Mouse (Mus musculus) liver, adult 2 months (tissue): ENCODE measurements around the gene Ddx41. TPM values are rescaled to one million over a fixed set of nuclear protein-coding genes. Genes with fewer than 3 reads are reported as not detected.

ENCODE experiments used
- DNase-seq: peaks from one replicate; pipeline ENCODE4 v3.0.0-alpha.2; 2011; ENCODE audit warnings: low read depth, low spot score; ENCODE audit errors: extremely low read depth
- H3K27ac ChIP-seq: fragments of 200-500 bp; replicated peaks from 2 replicates; pipeline ENCODE4 v1.5.1; 2012; ENCODE audit warnings: low read depth, mild to moderate bottlenecking, control low read depth, inconsistent platforms, low read length; ENCODE audit not compliant: insufficient read depth
- H3K27me3 ChIP-seq: fragments of 200-500 bp; 2 replicates; pipeline ENCODE4 v1.6.1; 2012; ENCODE audit warnings: mild to moderate bottlenecking, moderate library complexity, low read length, inconsistent platforms; ENCODE audit not compliant: control insufficient read depth, insufficient read depth
- H3K36me3 ChIP-seq: fragments of 200-500 bp; 2 replicates; pipeline ENCODE4 v1.6.1; 2012; ENCODE audit warnings: low read length, inconsistent platforms; ENCODE audit not compliant: control insufficient read depth, insufficient read depth
- H3K4me1 ChIP-seq: fragments of 200-500 bp; 2 replicates; pipeline ENCODE4 v1.6.1; 2011; ENCODE audit warnings: low read length; ENCODE audit not compliant: control insufficient read depth, insufficient read depth
- H3K4me3 ChIP-seq: fragments of 200-500 bp; 2 replicates; pipeline ENCODE4 v1.5.1; 2011; ENCODE audit warnings: low read depth, mild to moderate bottlenecking, control low read depth, low read length, moderate library complexity; ENCODE audit not compliant: insufficient read depth
- H3K79me2 ChIP-seq: fragments of 200-500 bp; 2 replicates; pipeline ENCODE4 v1.6.1; 2012; ENCODE audit warnings: inconsistent platforms, mild to moderate bottlenecking, low read length, moderate library complexity; ENCODE audit not compliant: control insufficient read depth, insufficient read depth
- H3K9ac ChIP-seq: fragments of 200-500 bp; 2 replicates; pipeline ENCODE4 v1.6.1; 2012; ENCODE audit warnings: low read depth, mild to moderate bottlenecking, control low read depth, inconsistent platforms, low read length
- CTCF ChIP-seq: fragments of 200-500 bp; IDR thresholded peaks from 2 replicates; pipeline ENCODE4 v1.5.1; 2011; ENCODE audit warnings: low read depth, low read length, control low read depth
- POLR2A ChIP-seq: fragments of 200-500 bp; IDR thresholded peaks from 2 replicates; pipeline ENCODE4 v1.6.1; 2011; ENCODE audit warnings: low read length, control low read depth; ENCODE audit not compliant: insufficient read depth; ENCODE audit errors: extremely low read depth
- WGBS: fragments of 180-500 bp; shearing (Covaris S2); methylation state at CpG from one replicate; pipeline ENCODE4 v1.1.7; 2018; 5-methylcytosine and 5-hydroxymethylcytosine counted together
- polyA plus RNA-seq: library from polyadenylated mRNA; depleted of rRNA; stranded (reverse); fragments of >200 nt; gene quantifications from 2 replicates; pipeline ENCODE4 v1.2.3, GENCODE M21; 2012
- total RNA-seq: library from RNA; depleted of rRNA; stranded (reverse); fragments of >200 nt; gene quantifications from 2 replicates; pipeline ENCODE4 v1.2.3, GENCODE M21; 2014

The Ddx41 gene
- total and polyA plus RNA-seq, 2 experiments = 30.1 to 38.8 TPM

DNA sequence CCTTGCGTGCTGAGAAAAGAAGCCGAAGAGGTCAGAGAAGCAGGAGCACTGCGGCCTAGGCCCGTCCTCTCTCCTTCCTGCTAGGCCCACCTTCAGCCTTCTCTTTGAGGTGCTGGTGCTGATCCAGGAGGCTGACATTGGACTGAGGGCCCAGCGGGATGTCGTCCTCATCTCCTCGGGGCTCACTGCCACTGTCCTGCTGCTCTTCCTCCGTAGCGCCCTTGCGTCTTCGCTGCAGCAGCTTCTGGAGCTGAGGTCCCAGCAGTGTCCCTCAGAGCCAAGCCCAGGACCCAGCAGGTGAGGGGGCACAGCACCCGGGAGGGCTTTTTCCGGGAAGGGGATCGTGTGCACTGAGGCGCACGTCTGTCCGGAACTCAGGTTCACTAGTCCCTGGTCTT, 663 bp downstream of the Ddx41 start:
- no peak for DNase-seq
- H3K36me3 ChIP-seq = no peaks in the 10 kb centered on the region; the same call in 1 of the 2 replicates
- TF ChIP-seq CTCF = no peak
- no peak for TF ChIP-seq POLR2A
- 16% methylated on average over 17 of the region's 17 CpGs for WGBS
- H3K4me3 ChIP-seq = peak overlapping the region; percentile 70
- H3K27me3 ChIP-seq = no peaks in the 10 kb centered on the region
- peaks cover 3% of the 10 kb centered on the region; the same call in 1 of the 2 replicates for H3K79me2 ChIP-seq
- peak overlapping the region; percentile 69 for H3K9ac ChIP-seq
- H3K27ac ChIP-seq = no peak overlapping the region
- H3K4me1 ChIP-seq = peaks cover 8% of the 10 kb centered on the region

DNA sequence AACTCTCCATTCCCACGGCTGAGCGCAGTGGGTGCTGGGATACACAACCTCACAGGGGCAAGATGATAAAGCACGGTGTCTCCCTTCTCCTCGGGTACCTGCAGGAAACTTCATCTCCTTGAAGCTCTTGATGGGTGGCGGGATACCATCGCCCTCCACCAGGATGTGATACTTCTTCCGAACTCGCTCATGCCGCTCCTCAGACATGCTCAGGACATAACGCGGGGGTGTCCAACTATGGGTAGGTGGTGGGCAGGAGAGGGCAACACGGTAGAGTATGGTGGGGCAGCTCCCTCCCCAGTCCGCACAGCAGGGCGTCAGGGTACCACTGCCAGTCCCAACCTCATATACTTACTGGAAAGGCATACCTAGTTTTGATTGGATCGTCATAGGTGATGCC, 1.3 kb downstream of the Ddx41 start:
- Histone ChIP-seq H3K4me3 (no peak overlapping the region), H3K27me3 (no peaks in the 10 kb centered on the region), H3K36me3 (no peaks in the 10 kb centered on the region; the same call in 1 of the 2 replicates), H3K4me1 (peaks cover 8% of the 10 kb centered on the region), H3K27ac (no peak overlapping the region), H3K79me2 (peaks cover 3% of the 10 kb centered on the region; the same call in 1 of the 2 replicates), H3K9ac (no peak overlapping the region)
- DNase-seq = no peak
- no peak for TF ChIP-seq POLR2A
- no peak for TF ChIP-seq CTCF
- WGBS = 90% methylated on average over 15 of the region's 15 CpGs

DNA sequence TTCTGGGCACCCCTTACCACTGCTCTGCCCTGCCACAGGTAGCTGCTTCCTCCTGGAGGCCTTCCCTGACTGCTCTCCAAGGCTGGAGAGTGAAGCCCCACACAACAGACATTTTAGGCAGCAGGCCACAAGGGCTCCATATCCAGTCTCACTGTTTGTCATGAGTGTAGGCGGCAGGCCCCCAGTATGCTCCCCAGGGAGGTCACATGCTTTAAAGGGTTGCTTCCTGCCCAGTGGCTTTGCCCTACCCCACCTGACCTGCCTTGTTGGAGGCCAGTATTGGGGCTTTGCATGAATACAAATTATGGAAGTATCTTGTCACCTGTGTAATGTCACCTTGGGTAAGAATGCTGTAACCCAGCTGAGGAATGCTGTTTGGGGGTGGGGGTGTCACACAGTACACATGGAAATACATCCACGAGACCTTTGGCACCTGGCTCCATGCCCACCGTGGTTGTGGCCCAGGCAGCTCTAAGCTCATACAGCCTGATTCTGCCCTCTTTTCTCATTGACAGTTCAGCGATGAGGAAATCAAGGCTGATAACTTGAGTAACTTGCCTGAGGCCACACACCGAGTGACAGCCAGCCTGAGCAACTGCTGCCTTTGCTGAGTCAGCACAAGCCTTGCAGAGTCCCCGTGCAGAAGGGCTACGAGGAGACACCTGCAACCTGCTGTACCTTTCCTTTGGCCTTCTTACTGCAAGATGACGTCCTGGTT, 7.1 kb downstream of the Ddx41 start, which contains the start of gene Dok3:
Gene Dok3 (minus strand): TSS at position 99 of the 718 bp plus-strand sequence.
- no peak within 1 kb of the TSS for H3K9ac ChIP-seq
- 0 out of 2 replicates have a peak within 1 kb of the TSS, but pooled peaks have one; percentile 14 for H3K27ac ChIP-seq
- 22% methylated on average over 8 of the region's 8 CpGs for WGBS
- H3K4me3 ChIP-seq = peak within 1 kb of the TSS; percentile 52
- no peak for TF ChIP-seq POLR2A
- no peak for TF ChIP-seq CTCF
- H3K36me3 ChIP-seq = no peaks in the 10 kb centered on the region; the same call in 1 of the 2 replicates
- H3K4me1 ChIP-seq = peaks cover 8% of the 10 kb centered on the region
- DNase-seq = peak; percentile 67
- no peaks in the 10 kb centered on the region for H3K79me2 ChIP-seq
- H3K27me3 ChIP-seq = no peaks in the 10 kb centered on the region

DNA sequence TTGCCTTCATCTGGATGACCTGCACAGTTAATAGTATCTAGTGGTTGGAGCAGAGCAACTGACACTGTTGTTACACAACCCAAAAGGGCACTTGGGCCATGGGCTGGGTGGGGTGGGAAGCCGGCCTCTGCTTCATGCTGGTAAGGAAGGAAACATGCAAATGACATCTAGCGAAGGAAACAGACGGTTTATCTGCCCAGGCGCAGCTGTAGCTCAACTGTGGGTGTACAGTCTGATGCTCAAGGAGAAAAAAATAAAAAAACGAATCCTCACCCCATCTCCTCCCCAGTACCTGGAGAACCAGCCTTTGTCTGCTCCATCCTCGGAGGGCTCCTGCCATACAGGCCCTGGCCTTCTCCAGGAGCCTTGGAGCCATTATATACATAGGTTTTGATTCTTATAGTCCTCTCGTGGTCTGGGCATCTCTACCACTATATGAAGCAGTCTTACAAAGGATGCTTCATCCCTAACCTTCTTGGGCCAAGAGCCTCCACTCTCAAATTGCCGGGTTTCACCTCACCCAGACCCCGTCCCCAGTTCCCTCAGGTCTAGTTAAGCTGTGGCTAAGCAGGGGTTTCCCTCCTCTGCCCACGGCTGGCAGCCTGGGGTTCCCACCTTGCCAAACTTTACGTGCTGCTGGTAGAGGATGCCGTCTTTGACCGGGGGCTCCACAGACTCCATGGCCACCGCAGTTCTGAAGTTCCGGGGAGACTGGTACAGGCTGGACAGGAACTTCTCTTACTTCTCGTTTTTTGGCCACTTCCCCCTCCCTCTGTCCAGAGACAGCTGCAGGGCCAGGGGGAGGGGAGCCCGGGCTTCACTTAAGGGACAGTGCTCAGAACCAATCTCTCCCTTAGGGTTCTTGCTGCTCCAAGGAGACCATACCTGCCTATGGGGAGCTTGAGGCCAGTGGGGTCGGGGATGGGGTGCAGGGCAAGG, 8.4 kb downstream of the Ddx41 start:
- TF ChIP-seq POLR2A (no peak), CTCF (no peak)
- Histone ChIP-seq H3K4me3 (peak overlapping the region; percentile 52), H3K9ac (no peak overlapping the region), H3K36me3 (no peaks in the 10 kb centered on the region; the same call in 1 of the 2 replicates), H3K79me2 (no peaks in the 10 kb centered on the region), H3K4me1 (peaks cover 8% of the 10 kb centered on the region), H3K27me3 (no peaks in the 10 kb centered on the region), H3K27ac (0 out of 2 replicates have a peak overlapping the region, but pooled peaks have one; percentile 14)
- DNase-seq = no peak
- 76% methylated on average over 18 of the region's 18 CpGs for WGBS

DNA sequence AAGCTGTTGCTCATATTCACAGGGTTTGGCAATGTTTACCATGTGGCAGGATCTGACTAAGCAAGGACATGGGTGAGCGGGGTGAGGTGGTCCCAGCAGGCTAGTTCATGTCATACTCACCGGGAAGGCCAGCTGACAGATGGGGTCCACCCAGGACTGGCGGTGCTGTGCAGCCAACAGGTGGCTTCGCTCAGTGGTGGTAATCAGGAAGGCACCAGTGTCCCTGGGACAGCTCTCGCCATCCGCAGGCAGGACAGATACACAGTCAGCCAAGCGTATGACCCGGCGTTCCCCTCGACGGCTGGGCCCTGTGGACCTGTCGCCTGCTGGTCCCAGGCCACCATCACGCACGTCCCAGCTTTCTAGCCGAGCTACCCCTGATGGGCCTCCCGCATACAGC, 9.2 kb downstream of the Ddx41 start:
- TF ChIP-seq POLR2A (no peak), CTCF (no peak)
- Histone ChIP-seq H3K79me2 (no peaks in the 10 kb centered on the region), H3K9ac (no peak overlapping the region), H3K36me3 (no peaks in the 10 kb centered on the region; the same call in 1 of the 2 replicates), H3K4me1 (peaks cover 8% of the 10 kb centered on the region), H3K27ac (no peak overlapping the region), H3K27me3 (no peaks in the 10 kb centered on the region), H3K4me3 (peak overlapping the region; percentile 2; the same call in 1 of the 2 replicates)
- DNase-seq = no peak
- 91% methylated on average over 16 of the region's 16 CpGs for WGBS
